Mouse (Mus musculus) E14TG2a.4 (cell line): ENCODE results near the gene Arhgap23.

Experiments
- H3K27me3 ChIP-seq: 2 replicates; pipeline ENCODE4 v1.6.1; 2014; ENCODE audit warnings: low read length, control low read depth; ENCODE audit not compliant: insufficient read depth
- H3K36me3 ChIP-seq: 2 replicates; pipeline ENCODE4 v1.6.1; 2014; ENCODE audit warnings: low read length, control low read depth; ENCODE audit not compliant: insufficient read depth
- H3K4me1 ChIP-seq: replicated peaks from 2 replicates; pipeline ENCODE4 v1.6.1; 2014; ENCODE audit warnings: low read depth, low read length, control low read depth
- H3K4me3 ChIP-seq: replicated peaks from 2 replicates; pipeline ENCODE4 v1.5.1; 2014; ENCODE audit warnings: mild to moderate bottlenecking, low read length
- H3K9me3 ChIP-seq: 2 replicates; pipeline ENCODE4 v1.6.1; 2014; ENCODE audit warnings: low read length, control low read depth
- CTCF ChIP-seq: conservative IDR thresholded peaks from 2 replicates; pipeline ENCODE4 v1.5.1; 2014; ENCODE audit warnings: low read length
- NANOG ChIP-seq: IDR thresholded peaks from 2 replicates; pipeline ENCODE4 v1.6.1; 2014; ENCODE audit warnings: borderline replicate concordance, low read length, mixed read lengths
- POU5F1 ChIP-seq: IDR thresholded peaks from 2 replicates; pipeline ENCODE4 v1.6.1; 2014; ENCODE audit warnings: low read length, borderline replicate concordance

Arhgap23 gene

GRCm38 (mm10) chr11:97427794-97428725 is 12.7 kb downstream of the Arhgap23 start:
- Histone ChIP-seq H3K4me1 (peaks cover 78% of the 10 kb centered on the region), H3K36me3 (peaks cover 24% of the 10 kb centered on the region), H3K9me3 (no peaks in the 10 kb centered on the region), H3K4me3 (peak overlapping the region; percentile 75), H3K27me3 (no peaks in the 10 kb centered on the region)
- TF ChIP-seq CTCF (no peak), NANOG (no peak), POU5F1 (no peak)

GRCm38 (mm10) chr11:97428726-97429077 is 13.4 kb downstream of the Arhgap23 start:
- Histone ChIP-seq H3K4me1 (peaks cover 78% of the 10 kb centered on the region), H3K9me3 (no peaks in the 10 kb centered on the region), H3K4me3 (peak overlapping the region; percentile 75), H3K36me3 (peaks cover 18% of the 10 kb centered on the region), H3K27me3 (no peaks in the 10 kb centered on the region)
- no peak for TF ChIP-seq NANOG
- TF ChIP-seq POU5F1: no peak
- no peak for TF ChIP-seq CTCF

- Histone ChIP-seq H3K27me3 (no peaks in the 10 kb centered on the region), H3K4me3 (0 out of 2 replicates have a peak overlapping the region, but pooled peaks have one; percentile 7), H3K9me3 (no peaks in the 10 kb centered on the region), H3K36me3 (peaks cover 12% of the 10 kb centered on the region), H3K4me1 (peaks cover 77% of the 10 kb centered on the region)
- no peak for TF ChIP-seq POU5F1
- TF ChIP-seq CTCF: no peak
- no peak for TF ChIP-seq NANOG
Observed at GRCm38 (mm10) chr11:97429615-97430014, 14.3 kb downstream of the Arhgap23 start.

GRCm38 (mm10) chr11:97432015-97432414 is 16.7 kb downstream of the Arhgap23 start:
- Histone ChIP-seq H3K4me3 (no peak overlapping the region), H3K36me3 (peaks cover 7% of the 10 kb centered on the region), H3K9me3 (no peaks in the 10 kb centered on the region), H3K4me1 (peaks cover 91% of the 10 kb centered on the region), H3K27me3 (no peaks in the 10 kb centered on the region)
- TF ChIP-seq CTCF: peak; percentile 84
- no peak for TF ChIP-seq POU5F1

- no peaks in the 10 kb centered on the region for H3K9me3 ChIP-seq
- H3K36me3 ChIP-seq: peaks cover 7% of the 10 kb centered on the region
- no peak for TF ChIP-seq POU5F1
- TF ChIP-seq NANOG: no peak
- TF ChIP-seq CTCF: no peak
- H3K4me1 ChIP-seq: peaks cover 92% of the 10 kb centered on the region
- no peaks in the 10 kb centered on the region for H3K27me3 ChIP-seq
- H3K4me3 ChIP-seq: no peak overlapping the region
Observed at GRCm38 (mm10) chr11:97432983-97433539, 17.7 kb downstream of the Arhgap23 start.

- no peaks in the 10 kb centered on the region for H3K9me3 ChIP-seq
- no peak overlapping the region for H3K4me3 ChIP-seq
- no peak for TF ChIP-seq POU5F1
- peak; percentile 47; the same call in 1 of the 2 replicates for TF ChIP-seq NANOG
- peaks cover 92% of the 10 kb centered on the region for H3K4me1 ChIP-seq
- H3K36me3 ChIP-seq: peaks cover 7% of the 10 kb centered on the region
- H3K27me3 ChIP-seq: peaks cover 8% of the 10 kb centered on the region
Observed at GRCm38 (mm10) chr11:97434121-97434520, 18.8 kb downstream of the Arhgap23 start.

GRCm38 (mm10) chr11:97434704-97435454 is 19.5 kb downstream of the Arhgap23 start:
- no peak for TF ChIP-seq NANOG
- TF ChIP-seq CTCF: peak; percentile 56
- Histone ChIP-seq H3K4me3 (peak overlapping the region; percentile 72), H3K4me1 (peaks cover 92% of the 10 kb centered on the region), H3K36me3 (peaks cover 7% of the 10 kb centered on the region), H3K27me3 (peaks cover 15% of the 10 kb centered on the region), H3K9me3 (no peaks in the 10 kb centered on the region)

GRCm38 (mm10) chr11:97435808-97436491 is 20.6 kb downstream of the Arhgap23 start:
- no peak for TF ChIP-seq CTCF
- TF ChIP-seq POU5F1: no peak
- no peak for TF ChIP-seq NANOG
- Histone ChIP-seq H3K4me3 (peak overlapping the region; percentile 72), H3K9me3 (no peaks in the 10 kb centered on the region), H3K4me1 (peaks cover 93% of the 10 kb centered on the region), H3K27me3 (peaks cover 21% of the 10 kb centered on the region), H3K36me3 (peaks cover 6% of the 10 kb centered on the region)
